Mouse (Mus musculus) lung, embryonic 15.5 days (tissue): ENCODE measurements around the gene Oxsr1. TPM values are rescaled to one million over a fixed set of nuclear protein-coding genes. Genes with fewer than 3 reads are reported as not detected.

Experiments
- ATAC-seq: fragments of 200-750 bp; cut with Nextera tagmentation; 2 replicates; pipeline ENCODE4 v1.8.0; 2017; ENCODE audit warnings: moderate number of reproducible peaks, borderline replicate concordance; ENCODE audit not compliant: low FRiP score, low TSS enrichment; ENCODE audit errors: extremely low read depth
- H3K27ac ChIP-seq: fragments of 300-500 bp; sonication (generic); 2 replicates; pipeline ENCODE4 v1.5.1; 2015; ENCODE audit warnings: moderate library complexity, mild to moderate bottlenecking, inconsistent platforms
- H3K27me3 ChIP-seq: fragments of 300-500 bp; sonication (generic); 2 replicates; pipeline ENCODE4 v1.6.1; 2015; ENCODE audit warnings: inconsistent platforms
- H3K36me3 ChIP-seq: fragments of 300-500 bp; sonication (generic); 2 replicates; pipeline ENCODE4 v1.6.1; 2015; ENCODE audit warnings: inconsistent platforms
- H3K4me1 ChIP-seq: fragments of 300-500 bp; sonication (generic); 2 replicates; pipeline ENCODE4 v1.6.1; 2015; ENCODE audit warnings: inconsistent platforms
- H3K4me2 ChIP-seq: fragments of 300-500 bp; sonication (generic); 2 replicates; pipeline ENCODE4 v1.6.1; 2015; ENCODE audit warnings: inconsistent platforms, mild to moderate bottlenecking, moderate library complexity
- H3K4me3 ChIP-seq: fragments of 300-500 bp; sonication (generic); 2 replicates; pipeline ENCODE4 v1.5.1; 2015; ENCODE audit warnings: mild to moderate bottlenecking, inconsistent platforms
- H3K9ac ChIP-seq: fragments of 300-500 bp; sonication (generic); 2 replicates; pipeline ENCODE4 v1.6.1; 2015; ENCODE audit warnings: inconsistent platforms
- H3K9me3 ChIP-seq: fragments of 300-500 bp; sonication (generic); 2 replicates; pipeline ENCODE4 v1.6.1; 2016; ENCODE audit warnings: inconsistent platforms
- WGBS: fragments of 180-500 bp; shearing (Covaris S2); methylation state at CpG from one replicate; pipeline ENCODE4 v1.1.7; 2015; 5-methylcytosine and 5-hydroxymethylcytosine counted together
- polyA plus RNA-seq: library from polyadenylated mRNA; unstranded; fragments of >200 nt; fragmentation: Nextera tagmentation; extraction: Ambion mirVana; gene quantifications from 2 replicates; pipeline ENCODE4 v1.2.1, GENCODE M21; 2015

The Oxsr1 gene
- polyA plus RNA-seq, 1 experiment from 2014 or later = 11.3 TPM

DNA sequence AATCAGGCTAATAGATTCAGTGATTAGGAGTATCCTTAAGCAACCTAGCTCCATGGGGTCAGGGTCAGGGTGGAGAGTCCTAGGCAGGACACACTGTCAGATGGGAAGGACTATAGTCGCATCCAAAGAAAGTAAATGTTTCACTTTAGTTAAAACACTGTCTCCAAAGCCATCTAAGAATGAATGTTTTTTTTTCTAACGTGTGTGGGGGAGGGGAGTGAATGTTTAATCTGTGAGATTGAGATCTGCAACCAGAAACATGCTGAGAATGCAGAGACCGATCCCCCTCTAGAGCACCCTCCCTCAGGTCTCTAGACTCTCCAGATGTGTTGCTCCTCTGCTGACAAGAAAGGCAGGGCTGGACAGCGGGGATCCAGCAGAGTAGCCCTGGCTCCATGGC, 115.1 kb downstream of the Oxsr1 start:
- H3K27me3 ChIP-seq = no peaks in the 10 kb centered on the region
- H3K4me3 ChIP-seq = no peak overlapping the region
- no peak overlapping the region for H3K9ac ChIP-seq
- H3K9me3 ChIP-seq = no peaks in the 10 kb centered on the region
- WGBS = 49% methylated on average over 4 of the region's 4 CpGs
- ATAC-seq = no peak
- H3K4me1 ChIP-seq = no peaks in the 10 kb centered on the region
- no peaks in the 10 kb centered on the region for H3K36me3 ChIP-seq
- H3K4me2 ChIP-seq = no peak overlapping the region
- H3K27ac ChIP-seq = no peak overlapping the region

GRCm38 (mm10) chr9:119206666-119207065, 115.6 kb downstream of the Oxsr1 start:
- no peaks in the 10 kb centered on the region for H3K27me3 ChIP-seq
- no peak for ATAC-seq
- H3K4me1 ChIP-seq = no peaks in the 10 kb centered on the region
- no peak overlapping the region for H3K4me2 ChIP-seq
- no peak overlapping the region for H3K27ac ChIP-seq
- H3K9ac ChIP-seq = no peak overlapping the region
- no peaks in the 10 kb centered on the region for H3K9me3 ChIP-seq
- H3K36me3 ChIP-seq = no peaks in the 10 kb centered on the region
- H3K4me3 ChIP-seq = no peak overlapping the region
- 70% methylated on average over 2 of the region's 2 CpGs for WGBS

- Histone ChIP-seq H3K27ac (no peak overlapping the region), H3K27me3 (no peaks in the 10 kb centered on the region), H3K4me1 (no peaks in the 10 kb centered on the region), H3K36me3 (no peaks in the 10 kb centered on the region), H3K4me3 (no peak overlapping the region), H3K4me2 (no peak overlapping the region), H3K9me3 (no peaks in the 10 kb centered on the region), H3K9ac (no peak overlapping the region)
- ATAC-seq = no peak
- 86% methylated on average over 5 of the region's 5 CpGs for WGBS
Observed at GRCm38 (mm10) chr9:119205756-119206155, 116.5 kb downstream of the Oxsr1 start.

- Histone ChIP-seq H3K4me2 (no peak overlapping the region), H3K4me1 (no peaks in the 10 kb centered on the region), H3K9me3 (no peaks in the 10 kb centered on the region), H3K4me3 (no peak overlapping the region), H3K27ac (no peak overlapping the region), H3K27me3 (no peaks in the 10 kb centered on the region), H3K9ac (no peak overlapping the region), H3K36me3 (no peaks in the 10 kb centered on the region)
- 92% methylated on average over 9 of the region's 9 CpGs for WGBS
- ATAC-seq = no peak
Observed at GRCm38 (mm10) chr9:119203617-119204016, 118.6 kb downstream of the Oxsr1 start.

DNA sequence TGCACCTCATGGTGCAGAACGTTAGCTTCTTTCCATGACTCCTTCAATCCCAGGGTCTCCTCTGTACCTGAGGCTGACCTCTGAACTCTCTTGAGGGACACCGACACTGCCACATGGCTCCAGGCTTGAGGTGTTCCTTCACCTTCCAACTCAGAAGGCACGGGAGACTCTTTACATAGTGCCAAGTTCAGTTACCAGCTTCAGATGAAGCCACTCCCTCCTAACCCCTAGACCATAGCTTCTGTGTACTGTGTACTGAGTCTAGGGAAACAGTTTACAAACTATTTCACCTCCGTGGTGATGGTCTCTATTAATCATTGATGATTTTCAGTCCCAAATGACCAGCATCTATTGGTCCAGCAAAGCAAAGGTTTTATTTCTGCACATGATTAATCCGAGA, 120.6 kb downstream of the Oxsr1 start:
- H3K9ac ChIP-seq = no peak overlapping the region
- H3K4me3 ChIP-seq = no peak overlapping the region
- no peaks in the 10 kb centered on the region for H3K9me3 ChIP-seq
- 79% methylated on average over 5 of the region's 5 CpGs for WGBS
- no peaks in the 10 kb centered on the region for H3K27me3 ChIP-seq
- no peaks in the 10 kb centered on the region for H3K36me3 ChIP-seq
- no peak overlapping the region for H3K4me2 ChIP-seq
- H3K4me1 ChIP-seq = no peaks in the 10 kb centered on the region
- no peak overlapping the region for H3K27ac ChIP-seq
- ATAC-seq = no peak

GRCm38 (mm10) chr9:119199151-119199861, 122.9 kb downstream of the Oxsr1 start:
- Histone ChIP-seq H3K36me3 (no peaks in the 10 kb centered on the region), H3K9ac (no peak overlapping the region), H3K27ac (no peak overlapping the region), H3K4me3 (no peak overlapping the region), H3K4me1 (no peaks in the 10 kb centered on the region), H3K27me3 (no peaks in the 10 kb centered on the region), H3K9me3 (no peaks in the 10 kb centered on the region), H3K4me2 (no peak overlapping the region)
- WGBS = 64% methylated on average over 10 of the region's 10 CpGs
- no peak for ATAC-seq

- no peak overlapping the region for H3K9ac ChIP-seq
- ATAC-seq = no peak
- H3K4me1 ChIP-seq = no peaks in the 10 kb centered on the region
- 29% methylated on average over 11 of the region's 11 CpGs for WGBS
- no peaks in the 10 kb centered on the region for H3K9me3 ChIP-seq
- no peak overlapping the region for H3K4me2 ChIP-seq
- no peaks in the 10 kb centered on the region for H3K36me3 ChIP-seq
- H3K4me3 ChIP-seq = no peak overlapping the region
- no peak overlapping the region for H3K27ac ChIP-seq
- H3K27me3 ChIP-seq = no peaks in the 10 kb centered on the region
Observed at GRCm38 (mm10) chr9:119192202-119192990, 129.8 kb downstream of the Oxsr1 start.

Other genes with a start within 250 kb of the Oxsr1 start
- 15.5 and 17.7 TPM in 2 replicates for gene Plcd1, start 228.9 kb downstream of the Oxsr1 start, polyA plus RNA-seq
- 1.3 and 1.4 TPM in 2 replicates for gene Dlec1, start 219.9 kb downstream of the Oxsr1 start, polyA plus RNA-seq
- 1.2 and 1.6 TPM in 2 replicates for gene Acaa1b, start 165.3 kb downstream of the Oxsr1 start, polyA plus RNA-seq
- not detected in 2 replicates for gene Gm47289, start 163.3 kb downstream of the Oxsr1 start, polyA plus RNA-seq
- gene Slc22a13, start 113.3 kb downstream of the Oxsr1 start, polyA plus RNA-seq = not detected in 2 replicates
- 117 and 121 TPM in 2 replicates for gene Acaa1a, start 17.2 kb upstream of the Oxsr1 start, polyA plus RNA-seq
- gene Myd88, start 19.0 kb upstream of the Oxsr1 start, polyA plus RNA-seq = 29.4 and 32.0 TPM in 2 replicates
- gene Xylb, start 35.0 kb upstream of the Oxsr1 start, polyA plus RNA-seq = 4.3 and 4.9 TPM in 2 replicates
- 0.10 TPM in 1 of 2 replicates, not detected in the other for gene Slc22a14, start 43.1 kb upstream of the Oxsr1 start, polyA plus RNA-seq
- gene Acvr2b, start 79.7 kb upstream of the Oxsr1 start, polyA plus RNA-seq = 14.1 and 18.8 TPM in 2 replicates
- gene Exog, start 122.5 kb upstream of the Oxsr1 start, polyA plus RNA-seq = 27.3 and 29.2 TPM in 2 replicates